In the genomic region with DNA sequence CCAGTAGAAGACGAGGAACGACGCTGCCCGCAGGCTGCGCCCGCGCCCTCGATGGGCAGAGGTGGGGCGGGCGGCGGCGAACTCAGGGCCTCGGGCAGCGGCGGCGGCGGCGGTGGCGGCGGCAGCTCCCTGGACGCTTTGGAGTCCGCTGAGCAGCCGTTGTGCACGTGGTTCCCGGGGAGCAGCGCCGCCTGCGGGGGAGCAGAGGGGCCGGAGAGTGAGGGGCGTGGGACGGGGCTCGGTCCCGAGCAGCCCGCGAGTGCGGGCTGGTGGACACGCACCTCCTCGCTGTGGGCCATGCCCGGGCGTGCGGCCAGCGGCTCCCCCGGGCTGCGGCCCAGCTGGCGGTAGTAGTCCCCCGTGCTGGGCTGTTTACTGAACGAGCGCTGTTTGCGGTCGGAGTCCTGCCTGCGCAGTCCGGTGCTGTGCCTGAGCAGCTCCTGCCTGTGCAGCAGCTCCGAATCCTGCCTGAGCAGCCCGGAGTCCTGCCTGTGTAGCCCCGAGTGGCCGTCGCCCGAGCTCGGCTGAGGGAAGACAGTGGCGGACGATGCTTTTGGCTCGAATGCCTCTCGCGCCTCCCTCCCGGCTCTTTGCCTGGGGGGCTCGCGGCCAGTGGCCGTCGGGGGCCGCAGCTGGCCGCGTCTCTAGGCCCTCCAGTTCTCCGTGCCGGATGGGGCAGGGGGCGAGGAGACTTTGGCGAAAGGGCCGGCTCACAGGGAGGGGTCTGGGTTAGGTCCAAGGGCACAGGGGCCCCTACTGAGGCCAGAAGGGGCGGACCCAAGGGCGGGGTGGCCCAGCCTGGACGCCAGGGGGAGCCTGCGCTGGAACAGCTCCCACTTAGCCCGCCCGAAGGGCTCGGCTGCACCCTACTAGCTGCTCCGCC, we compare ENCODE assay signal across 8 mouse cellular contexts. TPM values are rescaled to one million over a fixed set of nuclear protein-coding genes. Genes with fewer than 3 reads are reported as not detected.
DNase-seq lines count a peak whose midpoint lies in the region; ATAC-seq lines count a peak whose summit lies in the region.

No protein-coding gene starts in this region.

- H3K27ac ChIP-seq in embryonic facial prominence, embryonic 12.5 days = no peak overlapping the region
- no peak overlapping the region for H3K27ac ChIP-seq in heart, embryonic 14.5 days (replicated peaks in 1 of 2; ENCODE audit: control insufficient read depth in 1 of 2, insufficient read depth in 1 of 2, low read depth in 2 of 2, low read length in 2 of 2)
- H3K27ac ChIP-seq in kidney, embryonic 15.5 days = peak overlapping the region; percentile 95

- peaks cover 90% of the 10 kb centered on the region for H3K27me3 ChIP-seq in embryonic facial prominence, embryonic 12.5 days
- H3K27me3 ChIP-seq in heart, embryonic 14.5 days (ENCODE audit: control insufficient read depth, insufficient read depth, low read length) = peaks cover 85% of the 10 kb centered on the region
- H3K27me3 ChIP-seq in kidney, embryonic 15.5 days = peaks cover 86% of the 10 kb centered on the region

- H3K4me2 ChIP-seq in embryonic facial prominence, embryonic 12.5 days (replicated peaks) = peak overlapping the region; percentile 64
- H3K4me2 ChIP-seq in heart, embryonic 14.5 days (ENCODE audit: low read length) = peak overlapping the region; percentile 74
- peak overlapping the region; percentile 87 for H3K4me2 ChIP-seq in kidney, embryonic 15.5 days

- peak; percentile 26 for DNase-seq in cerebellum, adult 11 months
- no peak for DNase-seq in cerebellum, adult 9-10 months
- DNase-seq in CD4-positive helper T cell, adult 2 months (ENCODE audit: low read depth, low spot score) = peak; percentile 67
- DNase-seq in lung, postnatal 10 days = peak; percentile 75
- DNase-seq in retina, embryonic 14.5 days (ENCODE audit: low spot score) = peak; percentile 75

- H3K9ac ChIP-seq in embryonic facial prominence, embryonic 12.5 days = peak overlapping the region; percentile 46
- peak overlapping the region; percentile 58 for H3K9ac ChIP-seq in heart, embryonic 14.5 days (ENCODE audit: low read length)
- H3K9ac ChIP-seq in kidney, embryonic 15.5 days = peak overlapping the region; percentile 41

- peak overlapping the region; percentile 38 for H3K4me3 ChIP-seq in embryonic facial prominence, embryonic 12.5 days
- peak overlapping the region; percentile 34 to 39 for H3K4me3 ChIP-seq in heart, embryonic 14.5 days (ENCODE audit: control insufficient read depth in 1 of 2, insufficient read depth in 1 of 2, low read depth in 1 of 2, low read length in 2 of 2)
- H3K4me3 ChIP-seq in kidney, embryonic 15.5 days (replicated peaks) = peak overlapping the region; percentile 50

- no peaks in the 10 kb centered on the region for H3K9me3 ChIP-seq in embryonic facial prominence, embryonic 12.5 days
- no peaks in the 10 kb centered on the region for H3K9me3 ChIP-seq in heart, embryonic 14.5 days (ENCODE audit: control insufficient read depth, low read length)
- H3K9me3 ChIP-seq in kidney, embryonic 15.5 days (replicated peaks) = no peaks in the 10 kb centered on the region

- ATAC-seq in embryonic facial prominence, embryonic 12.5 days (ENCODE audit: insufficient number of reproducible peaks, insufficient read depth, low FRiP score, low TSS enrichment) = peak; percentile 19; the same call in 1 of the 2 replicates
- ATAC-seq in heart, embryonic 14.5 days (ENCODE audit: insufficient number of reproducible peaks, insufficient read depth, low FRiP score, low read depth) = peak; percentile 57; the same call in 1 of the 2 replicates
- ATAC-seq in kidney, embryonic 15.5 days (replicated peaks; ENCODE audit: low FRiP score) = peak; percentile 74

- peaks cover 30% of the 10 kb centered on the region for H3K4me1 ChIP-seq in embryonic facial prominence, embryonic 12.5 days
- peaks cover 3 to 27% of the 10 kb centered on the region in 2 experiments; a peak in 3 of 4 replicates for H3K4me1 ChIP-seq in heart, embryonic 14.5 days (ENCODE audit: control insufficient read depth in 2 of 2, insufficient read depth in 2 of 2, low read length in 2 of 2)
- peaks cover 74% of the 10 kb centered on the region for H3K4me1 ChIP-seq in kidney, embryonic 15.5 days

- no peaks in the 10 kb centered on the region for H3K36me3 ChIP-seq in embryonic facial prominence, embryonic 12.5 days
- no peaks in the 10 kb centered on the region for H3K36me3 ChIP-seq in heart, embryonic 14.5 days (ENCODE audit: control insufficient read depth, insufficient read depth, low read length)
- H3K36me3 ChIP-seq in kidney, embryonic 15.5 days = peaks cover 3% of the 10 kb centered on the region; the same call in 1 of the 2 replicates

- under 1% methylated on average over 77 of the region's 85 CpGs for WGBS in embryonic facial prominence, embryonic 12.5 days
- WGBS in heart, embryonic 14.5 days = 1% methylated on average over 70 of the region's 85 CpGs
- WGBS in kidney, embryonic 15.5 days = under 1% methylated on average over 82 of the region's 85 CpGs

RNA-seq across cellular contexts. Expression of a gene that starts 15.3 kb away (rescaled TPM):
- polyA plus RNA-seq in embryonic facial prominence, embryonic 12.5 days (2016; fragmentation: Nextera tagmentation; extraction: Ambion mirVana) = 1.1 and 2.1 TPM in 2 replicates
- polyA plus RNA-seq in heart, embryonic 14.5 days (2014; fragmentation: Nextera tagmentation; extraction: Ambion mirVana) = 0.34 and 0.43 TPM in 2 replicates
- polyA plus RNA-seq in kidney, embryonic 15.5 days (2015; fragmentation: Nextera tagmentation; extraction: Ambion mirVana) = 1.5 and 2.4 TPM in 2 replicates

RNA-seq across cellular contexts. Expression of a gene that starts 21.2 kb away (rescaled TPM):
- 6.4 and 6.6 TPM in 2 replicates for polyA plus RNA-seq in embryonic facial prominence, embryonic 12.5 days (2016; fragmentation: Nextera tagmentation; extraction: Ambion mirVana)
- polyA plus RNA-seq in heart, embryonic 14.5 days (2014; fragmentation: Nextera tagmentation; extraction: Ambion mirVana) = 0.63 and 0.76 TPM in 2 replicates
- 25.5 and 28.1 TPM in 2 replicates for polyA plus RNA-seq in kidney, embryonic 15.5 days (2015; fragmentation: Nextera tagmentation; extraction: Ambion mirVana)

RNA-seq across cellular contexts. Expression of a gene that starts 27.7 kb away (rescaled TPM):
- polyA plus RNA-seq in embryonic facial prominence, embryonic 12.5 days (2016; fragmentation: Nextera tagmentation; extraction: Ambion mirVana) = 0.09 TPM in 1 of 2 replicates, not detected in the other
- polyA plus RNA-seq in heart, embryonic 14.5 days (2014; fragmentation: Nextera tagmentation; extraction: Ambion mirVana) = not detected in 2 replicates
- 0.08 and 0.17 TPM in 2 replicates for polyA plus RNA-seq in kidney, embryonic 15.5 days (2015; fragmentation: Nextera tagmentation; extraction: Ambion mirVana)

RNA-seq across cellular contexts. Expression of a gene that starts 46.9 kb away (rescaled TPM):
- 57.9 and 69.8 TPM in 2 replicates for polyA plus RNA-seq in embryonic facial prominence, embryonic 12.5 days (2016; fragmentation: Nextera tagmentation; extraction: Ambion mirVana)
- polyA plus RNA-seq in heart, embryonic 14.5 days (2014; fragmentation: Nextera tagmentation; extraction: Ambion mirVana) = 62.8 and 72.9 TPM in 2 replicates
- polyA plus RNA-seq in kidney, embryonic 15.5 days (2015; fragmentation: Nextera tagmentation; extraction: Ambion mirVana) = 65.6 and 71.7 TPM in 2 replicates

RNA-seq across cellular contexts. Expression of a gene that starts 58.7 kb away (rescaled TPM):
- 17.8 and 19.0 TPM in 2 replicates for polyA plus RNA-seq in embryonic facial prominence, embryonic 12.5 days (2016; fragmentation: Nextera tagmentation; extraction: Ambion mirVana)
- 8.5 and 8.6 TPM in 2 replicates for polyA plus RNA-seq in heart, embryonic 14.5 days (2014; fragmentation: Nextera tagmentation; extraction: Ambion mirVana)
- 19.8 and 20.9 TPM in 2 replicates for polyA plus RNA-seq in kidney, embryonic 15.5 days (2015; fragmentation: Nextera tagmentation; extraction: Ambion mirVana)

Comparison
In these comparisons a context has a peak if more than half of its experiments do, and no peak if none do; other contexts are left out.
1. ATAC-seq: peak in every context shown above with its lines; median percentile 74 in kidney, embryonic 15.5 days; 57 in heart, embryonic 14.5 days; 19 in embryonic facial prominence, embryonic 12.5 days.